Mouse (Mus musculus) CH12.LX (cell line): ENCODE results near the gene Slc25a21.

Source experiments
- BHLHE40 ChIP-seq: IDR thresholded peaks from 2 replicates; pipeline ENCODE4 v1.6.1; 2011; ENCODE audit warnings: mild to moderate bottlenecking, low read depth, low read length, improper control_type of control experiment
- CHD2 ChIP-seq: IDR thresholded peaks from 2 replicates; pipeline ENCODE4 v1.6.1; 2011; ENCODE audit warnings: low read length, improper control_type of control experiment
- CTCF ChIP-seq, 2 experiments: IDR thresholded peaks in 1 of 2; conservative IDR thresholded peaks in 1 of 2; 2 replicates each; pipeline ENCODE4 v1.5.1; 2011 to 2012; ENCODE audit warnings: low read depth in 2 of 2, low read length in 2 of 2, improper control_type of control experiment in 1 of 2, inconsistent platforms in 1 of 2, mild to moderate bottlenecking in 1 of 2, moderate library complexity in 1 of 2
- EP300 ChIP-seq: IDR thresholded peaks from 2 replicates; pipeline ENCODE4 v1.6.1; 2011; ENCODE audit warnings: low read length, improper control_type of control experiment
- MAFK ChIP-seq: IDR thresholded peaks from 2 replicates; pipeline ENCODE4 v1.6.1; 2011; ENCODE audit warnings: low read length, improper control_type of control experiment; ENCODE audit not compliant: insufficient replicate concordance
- MAX ChIP-seq: IDR thresholded peaks from 2 replicates; pipeline ENCODE4 v1.6.1; 2011; ENCODE audit warnings: low read length, improper control_type of control experiment
- MYC ChIP-seq: IDR thresholded peaks from 2 replicates; pipeline ENCODE4 v1.6.1; 2011; ENCODE audit warnings: low read depth, mild to moderate bottlenecking, improper control_type of control experiment, low read length
- SMC3 ChIP-seq: IDR thresholded peaks from 2 replicates; pipeline ENCODE4 v1.6.1; 2011; ENCODE audit warnings: low read depth, low read length, improper control_type of control experiment
- TCF12 ChIP-seq: IDR thresholded peaks from 2 replicates; pipeline ENCODE4 v1.6.1; 2014; ENCODE audit warnings: low read depth, mild to moderate bottlenecking, inconsistent platforms, low read length, improper control_type of control experiment
- ZC3H11A ChIP-seq: IDR thresholded peaks from 2 replicates; pipeline ENCODE4 v1.6.1; 2012; ENCODE audit warnings: low read depth, mild to moderate bottlenecking, inconsistent platforms, low read length, improper control_type of control experiment

DNA sequence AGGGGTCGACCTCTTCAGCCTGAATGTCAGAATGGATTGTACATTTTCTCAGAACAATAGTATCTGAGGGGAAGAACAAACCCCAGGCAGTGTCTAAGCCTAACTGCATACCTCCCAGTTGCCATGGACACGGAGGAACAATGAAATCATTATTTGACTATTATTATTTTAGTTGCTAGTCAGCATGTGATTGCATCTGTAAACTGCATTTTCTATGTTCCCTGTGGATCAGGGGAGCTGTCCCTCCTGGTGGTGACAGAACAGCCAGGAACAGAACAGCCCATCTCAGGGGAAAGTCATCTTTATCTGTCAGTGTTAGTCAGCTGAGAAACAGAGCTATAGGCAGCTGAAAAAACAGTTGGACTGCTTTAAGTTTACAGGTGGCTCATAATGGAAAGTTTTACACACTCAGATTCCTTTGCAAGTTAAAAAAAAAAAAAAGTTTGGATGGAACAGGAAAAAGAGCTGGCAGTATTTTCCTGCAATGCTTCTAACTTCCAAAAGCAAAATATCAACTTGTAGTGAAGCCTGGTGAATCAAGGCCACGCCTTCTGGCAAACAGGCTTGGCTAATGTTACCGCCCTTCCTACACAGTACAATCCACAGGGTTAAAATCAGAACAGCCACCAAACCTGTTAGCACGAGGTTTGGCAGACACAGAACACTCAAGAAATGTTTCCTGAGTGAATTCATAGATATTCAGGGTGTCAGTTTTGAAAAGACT is 17.6 kb downstream of the Slc25a21 start:
- TF ChIP-seq MAFK: no peak
- no peak for TF ChIP-seq TCF12
- no peak for TF ChIP-seq CTCF (conservative IDR thresholded peaks at IDR 0.05 in 1 of 2, IDR thresholded peaks at IDR 0.05 in 1 of 2; ENCODE audit: low read depth in 2 of 2, low read length in 2 of 2)
- TF ChIP-seq BHLHE40: no peak
- TF ChIP-seq MYC: no peak
- no peak for TF ChIP-seq CHD2
- no peak for TF ChIP-seq MAX
- TF ChIP-seq ZC3H11A: no peak
- no peak for TF ChIP-seq SMC3
- TF ChIP-seq EP300: no peak
